Mouse (Mus musculus): ENCODE data around the gene Nop10. TPM values are rescaled to one million over a fixed set of nuclear protein-coding genes. Genes with fewer than 3 reads are reported as not detected.
"Not testable (repeated sequence)": the region's sequence is repeated elsewhere in the genome, so short reads cannot be mapped to it uniquely, and the experiment has no call there.

The Nop10 gene
- polyA plus RNA-seq, 1 experiment from 2014 or later = 238 TPM

DNA sequence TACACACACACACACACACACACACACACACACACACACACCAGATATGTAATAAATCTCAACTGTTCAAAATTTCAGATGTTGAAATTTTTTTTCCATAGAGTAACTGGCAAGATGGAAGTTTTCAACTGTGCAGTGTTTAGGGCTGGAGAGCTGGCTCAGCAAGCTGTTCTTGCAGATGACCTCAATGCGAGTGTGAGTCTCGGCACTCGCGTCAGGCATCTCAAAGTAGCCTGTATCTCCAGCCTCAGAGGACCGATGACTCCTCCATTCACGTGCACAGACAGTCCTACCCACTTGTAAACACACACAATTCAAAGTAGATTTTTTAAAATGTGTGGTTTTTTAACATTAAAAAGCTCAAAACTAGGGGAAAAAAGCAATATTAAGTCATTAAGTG, 11.7 kb downstream of the Nop10 start:
- H3K9me3 ChIP-seq (ENCODE audit: control insufficient read depth, low read length) = no peaks in the 10 kb centered on the region
- H3K4me3 ChIP-seq (ENCODE audit: low read length) = no peak overlapping the region
- no peak overlapping the region for H3K9ac ChIP-seq (ENCODE audit: low read depth, low read length)
- no peak for ATAC-seq
- no peak overlapping the region for H3K4me2 ChIP-seq (ENCODE audit: low read depth, low read length)
- H3K27me3 ChIP-seq (replicated peaks; ENCODE audit: control insufficient read depth, insufficient read depth, low read length) = no peaks in the 10 kb centered on the region
- peaks cover 4% of the 10 kb centered on the region; the same call in 1 of the 2 replicates for H3K4me1 ChIP-seq (ENCODE audit: control insufficient read depth, insufficient read depth, low read length)
- H3K27ac ChIP-seq (ENCODE audit: low read length) = no peak overlapping the region
- 86% methylated on average over 6 of the region's 6 CpGs for WGBS
- no peaks in the 10 kb centered on the region for H3K36me3 ChIP-seq (ENCODE audit: control insufficient read depth, insufficient read depth, low read length)

- no peaks in the 10 kb centered on the region for H3K36me3 ChIP-seq (ENCODE audit: control insufficient read depth, insufficient read depth, low read length)
- no peak overlapping the region for H3K9ac ChIP-seq (ENCODE audit: low read depth, low read length)
- H3K4me3 ChIP-seq (ENCODE audit: low read length) = no peak overlapping the region
- 76% methylated on average over 3 of the region's 3 CpGs for WGBS
- H3K27me3 ChIP-seq (replicated peaks; ENCODE audit: control insufficient read depth, insufficient read depth, low read length) = no peaks in the 10 kb centered on the region
- H3K4me1 ChIP-seq (ENCODE audit: control insufficient read depth, insufficient read depth, low read length) = peaks cover 4% of the 10 kb centered on the region; the same call in 1 of the 2 replicates
- no peaks in the 10 kb centered on the region for H3K9me3 ChIP-seq (ENCODE audit: control insufficient read depth, low read length)
- H3K27ac ChIP-seq (ENCODE audit: low read length) = 0 out of 2 replicates have a peak overlapping the region, but pooled peaks have one; percentile 2
- H3K4me2 ChIP-seq (ENCODE audit: low read depth, low read length) = no peak overlapping the region
- ATAC-seq = peak; percentile 82
Observed at GRCm38 (mm10) chr2:112276870-112277269, 15.1 kb downstream of the Nop10 start.

DNA sequence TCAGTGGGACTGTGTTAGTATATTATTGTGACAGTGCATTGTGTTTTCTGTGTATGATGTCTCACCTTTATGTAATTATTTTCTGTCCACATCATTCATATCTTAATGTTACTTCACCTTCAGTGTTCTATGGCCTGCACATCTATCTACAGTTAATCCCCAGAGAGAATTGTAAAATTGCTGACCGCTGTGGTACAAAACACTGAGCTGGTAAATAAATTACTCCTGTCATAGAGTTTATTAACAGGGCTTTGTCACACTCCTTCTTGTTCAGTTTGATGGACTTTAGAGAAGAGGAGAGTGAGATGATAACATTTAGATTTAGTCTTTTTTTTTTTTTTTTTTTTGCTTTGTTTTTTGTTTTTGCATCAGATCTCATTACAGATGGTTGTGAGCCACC, 21.1 kb downstream of the Nop10 start:
- peaks cover 3% of the 10 kb centered on the region; the same call in 1 of the 2 replicates for H3K4me1 ChIP-seq (ENCODE audit: control insufficient read depth, insufficient read depth, low read length)
- H3K4me3 ChIP-seq (ENCODE audit: low read length) = no peak overlapping the region
- WGBS = 82% methylated on average over 1 of the region's 1 CpGs
- no peaks in the 10 kb centered on the region for H3K36me3 ChIP-seq (ENCODE audit: control insufficient read depth, insufficient read depth, low read length)
- no peak for ATAC-seq
- H3K9me3 ChIP-seq (ENCODE audit: control insufficient read depth, low read length) = no peaks in the 10 kb centered on the region
- H3K27me3 ChIP-seq (replicated peaks; ENCODE audit: control insufficient read depth, insufficient read depth, low read length) = no peaks in the 10 kb centered on the region
- no peak overlapping the region for H3K27ac ChIP-seq (ENCODE audit: low read length)
- no peak overlapping the region for H3K9ac ChIP-seq (ENCODE audit: low read depth, low read length)
- H3K4me2 ChIP-seq (ENCODE audit: low read depth, low read length) = no peak overlapping the region

DNA sequence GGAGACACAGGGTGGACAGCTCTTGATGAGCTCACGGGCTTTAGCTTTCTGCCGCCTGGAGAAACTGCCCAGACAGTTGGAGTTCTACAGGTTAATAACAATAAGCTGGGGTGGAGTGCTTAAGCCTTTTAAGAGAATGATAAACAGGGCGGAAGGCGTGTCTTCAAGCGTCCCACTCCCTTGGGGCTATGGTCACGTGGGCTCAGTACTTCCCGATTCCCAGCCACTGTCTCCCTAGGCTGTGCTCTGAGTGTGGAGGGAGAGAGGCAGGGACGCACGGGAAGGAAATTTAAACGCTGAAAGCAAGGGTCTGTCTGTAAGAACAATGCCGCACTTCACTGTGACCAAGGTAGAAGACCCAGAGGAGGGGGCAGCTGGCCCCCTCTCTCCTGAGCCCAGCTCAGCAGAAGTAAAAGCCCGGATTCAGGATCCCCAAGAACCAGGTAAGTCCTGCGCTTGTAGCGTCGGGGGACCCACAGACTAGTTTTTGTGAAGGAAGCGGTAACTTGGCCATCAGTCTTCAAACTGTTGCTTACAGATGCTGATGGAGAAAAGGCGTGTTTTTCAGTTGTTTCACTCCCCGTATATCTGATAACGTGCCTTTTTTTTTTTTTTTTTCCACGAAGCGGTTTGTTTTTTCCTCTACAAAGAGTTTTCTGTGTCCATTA, 22.8 kb downstream of the Nop10 start:
- peak overlapping the region; percentile 79 for H3K27ac ChIP-seq (ENCODE audit: low read length)
- H3K27me3 ChIP-seq (replicated peaks; ENCODE audit: control insufficient read depth, insufficient read depth, low read length) = no peaks in the 10 kb centered on the region
- peak overlapping the region; percentile 69 for H3K4me3 ChIP-seq (ENCODE audit: low read length)
- H3K4me2 ChIP-seq (ENCODE audit: low read depth, low read length) = peak overlapping the region; percentile 77
- WGBS = 1% methylated on average over 21 of the region's 21 CpGs
- H3K36me3 ChIP-seq (ENCODE audit: control insufficient read depth, insufficient read depth, low read length) = no peaks in the 10 kb centered on the region
- no peaks in the 10 kb centered on the region for H3K9me3 ChIP-seq (ENCODE audit: control insufficient read depth, low read length)
- H3K4me1 ChIP-seq (ENCODE audit: control insufficient read depth, insufficient read depth, low read length) = peaks cover 3% of the 10 kb centered on the region; the same call in 1 of the 2 replicates
- ATAC-seq = peak; percentile 94
- H3K9ac ChIP-seq (ENCODE audit: low read depth, low read length) = peak overlapping the region; percentile 78

GRCm38 (mm10) chr2:112285031-112285390, 23.3 kb downstream of the Nop10 start:
- Histone ChIP-seq H3K9me3 (ENCODE audit: control insufficient read depth, low read length) (no peaks in the 10 kb centered on the region), H3K27ac (ENCODE audit: low read length) (no peak overlapping the region), H3K36me3 (ENCODE audit: control insufficient read depth, insufficient read depth, low read length) (no peaks in the 10 kb centered on the region), H3K4me3 (ENCODE audit: low read length) (peak overlapping the region; percentile 69), H3K27me3 (replicated peaks; ENCODE audit: control insufficient read depth, insufficient read depth, low read length) (no peaks in the 10 kb centered on the region), H3K4me1 (ENCODE audit: control insufficient read depth, insufficient read depth, low read length) (peaks cover 3% of the 10 kb centered on the region; the same call in 1 of the 2 replicates), H3K4me2 (ENCODE audit: low read depth, low read length) (peak overlapping the region; percentile 77), H3K9ac (ENCODE audit: low read depth, low read length) (peak overlapping the region; percentile 78; the same call in 1 of the 2 replicates)
- ATAC-seq = no peak
- 47% methylated on average over 6 of the region's 6 CpGs for WGBS

DNA sequence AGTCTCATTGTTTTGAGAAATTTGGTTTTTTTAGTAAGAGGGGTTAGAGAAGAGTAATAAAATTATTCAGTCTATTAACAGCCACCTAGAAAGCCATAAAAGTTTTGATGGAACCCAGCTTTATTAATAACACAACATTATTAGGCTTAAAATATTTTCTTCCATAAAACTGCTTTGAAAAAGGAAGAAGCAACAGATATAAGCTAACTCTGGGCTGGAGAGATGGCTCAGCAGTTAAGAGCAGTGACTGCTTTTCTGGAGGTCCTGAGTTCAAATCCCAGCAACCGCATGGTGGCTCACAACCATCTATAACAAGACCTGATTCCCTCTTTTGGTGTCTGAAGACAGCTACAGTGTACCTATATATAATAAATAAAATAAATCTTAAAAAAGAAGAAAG, 24.3 kb downstream of the Nop10 start:
- not testable (repeated sequence) for H3K36me3 ChIP-seq (ENCODE audit: control insufficient read depth, insufficient read depth, low read length); H3K4me1 ChIP-seq (ENCODE audit: control insufficient read depth, insufficient read depth, low read length); ATAC-seq; H3K9me3 ChIP-seq (ENCODE audit: control insufficient read depth, low read length); H3K4me3 ChIP-seq (ENCODE audit: low read length); H3K27ac ChIP-seq (ENCODE audit: low read length); H3K4me2 ChIP-seq (ENCODE audit: low read depth, low read length); H3K27me3 ChIP-seq (replicated peaks; ENCODE audit: control insufficient read depth, insufficient read depth, low read length); H3K9ac ChIP-seq (ENCODE audit: low read depth, low read length)
- 93% methylated on average over 1 of the region's 1 CpGs for WGBS

GRCm38 (mm10) chr2:112287059-112287458, 25.3 kb downstream of the Nop10 start:
- Histone ChIP-seq H3K4me3 (ENCODE audit: low read length) (no peak overlapping the region), H3K36me3 (ENCODE audit: control insufficient read depth, insufficient read depth, low read length) (no peaks in the 10 kb centered on the region), H3K4me2 (ENCODE audit: low read depth, low read length) (no peak overlapping the region), H3K27me3 (replicated peaks; ENCODE audit: control insufficient read depth, insufficient read depth, low read length) (no peaks in the 10 kb centered on the region), H3K9me3 (ENCODE audit: control insufficient read depth, low read length) (no peaks in the 10 kb centered on the region), H3K4me1 (ENCODE audit: control insufficient read depth, insufficient read depth, low read length) (peaks cover 3% of the 10 kb centered on the region; the same call in 1 of the 2 replicates), H3K9ac (ENCODE audit: low read depth, low read length) (no peak overlapping the region), H3K27ac (ENCODE audit: low read length) (peak overlapping the region; percentile 62)
- peak; percentile 73 for ATAC-seq
- 59% methylated on average over 4 of the region's 4 CpGs for WGBS

- Histone ChIP-seq H3K4me1 (ENCODE audit: control insufficient read depth, insufficient read depth, low read length) (no peaks in the 10 kb centered on the region), H3K9ac (ENCODE audit: low read depth, low read length) (no peak overlapping the region), H3K4me2 (ENCODE audit: low read depth, low read length) (no peak overlapping the region), H3K36me3 (ENCODE audit: control insufficient read depth, insufficient read depth, low read length) (no peaks in the 10 kb centered on the region), H3K27me3 (replicated peaks; ENCODE audit: control insufficient read depth, insufficient read depth, low read length) (no peaks in the 10 kb centered on the region), H3K9me3 (ENCODE audit: control insufficient read depth, low read length) (no peaks in the 10 kb centered on the region), H3K4me3 (ENCODE audit: low read length) (no peak overlapping the region), H3K27ac (ENCODE audit: low read length) (peak overlapping the region; percentile 83)
- ATAC-seq = peak; percentile 80
- 53% methylated on average over 3 of the region's 3 CpGs for WGBS
Observed at GRCm38 (mm10) chr2:112289507-112289906, 27.8 kb downstream of the Nop10 start.

GRCm38 (mm10) chr2:112292823-112293222, 31.1 kb downstream of the Nop10 start:
- H3K9ac ChIP-seq (ENCODE audit: low read depth, low read length) = no peak overlapping the region
- no peaks in the 10 kb centered on the region for H3K27me3 ChIP-seq (replicated peaks; ENCODE audit: control insufficient read depth, insufficient read depth, low read length)
- H3K27ac ChIP-seq (ENCODE audit: low read length) = no peak overlapping the region
- H3K4me3 ChIP-seq (ENCODE audit: low read length) = no peak overlapping the region
- ATAC-seq = no peak
- H3K4me2 ChIP-seq (ENCODE audit: low read depth, low read length) = no peak overlapping the region
- WGBS = 89% methylated on average over 2 of the region's 2 CpGs
- H3K36me3 ChIP-seq (ENCODE audit: control insufficient read depth, insufficient read depth, low read length) = no peaks in the 10 kb centered on the region
- no peaks in the 10 kb centered on the region for H3K9me3 ChIP-seq (ENCODE audit: control insufficient read depth, low read length)
- no peaks in the 10 kb centered on the region for H3K4me1 ChIP-seq (ENCODE audit: control insufficient read depth, insufficient read depth, low read length)

GRCm38 (mm10) chr2:112296211-112296610, 34.5 kb downstream of the Nop10 start:
- Histone ChIP-seq H3K36me3 (ENCODE audit: control insufficient read depth, insufficient read depth, low read length) (no peaks in the 10 kb centered on the region), H3K4me3 (ENCODE audit: low read length) (no peak overlapping the region), H3K9ac (ENCODE audit: low read depth, low read length) (no peak overlapping the region), H3K9me3 (ENCODE audit: control insufficient read depth, low read length) (no peaks in the 10 kb centered on the region), H3K4me2 (ENCODE audit: low read depth, low read length) (no peak overlapping the region), H3K4me1 (ENCODE audit: control insufficient read depth, insufficient read depth, low read length) (peaks cover 3% of the 10 kb centered on the region; the same call in 1 of the 2 replicates), H3K27ac (ENCODE audit: low read length) (no peak overlapping the region), H3K27me3 (replicated peaks; ENCODE audit: control insufficient read depth, insufficient read depth, low read length) (no peaks in the 10 kb centered on the region)
- 64% methylated on average over 3 of the region's 3 CpGs for WGBS
- ATAC-seq = peak; percentile 25; the same call in 1 of the 2 replicates
